Mouse (Mus musculus): ENCODE data around the gene Pdcd7. TPM values are rescaled to one million over a fixed set of nuclear protein-coding genes. Genes with fewer than 3 reads are reported as not detected.
A peak's percentile ranks its signal among the peaks of the same experiment; 100 is the strongest.

Pdcd7 gene
- polyA plus RNA-seq, 1 experiment from 2014 or later, result 4.4 TPM

GRCm38 (mm10) chr9:65363684-65364083, 17.8 kb downstream of the Pdcd7 start:
- H3K4me3 ChIP-seq (ENCODE audit: low read depth, low read length), result no peak overlapping the region
- TF ChIP-seq EP300 (IDR thresholded peaks at IDR 0.05; ENCODE audit: low read depth) (no peak), CTCF (IDR thresholded peaks at IDR 0.05; ENCODE audit: low read depth) (no peak)
- no peak overlapping the region for H3K9ac ChIP-seq (replicated peaks)
- H3K9me3 ChIP-seq (ENCODE audit: low read length), result no peaks in the 10 kb centered on the region
- H3K27ac ChIP-seq (ENCODE audit: low read depth), result no peak overlapping the region
- no peak for ATAC-seq
- no peaks in the 10 kb centered on the region for H3K27me3 ChIP-seq (ENCODE audit: insufficient read depth, low read length)
- 77% methylated on average over 9 of the region's 9 CpGs for WGBS (ENCODE audit: insufficient replicate concordance)
- no peak for DNase-seq
- H3K4me1 ChIP-seq (ENCODE audit: insufficient read depth), result no peaks in the 10 kb centered on the region
- H3K36me3 ChIP-seq (replicated peaks; ENCODE audit: insufficient read depth, low read length), result peaks cover 24% of the 10 kb centered on the region
- no peak overlapping the region for H3K4me2 ChIP-seq (ENCODE audit: low read depth, low read length)

GRCm38 (mm10) chr9:65365721-65366120, 19.8 kb downstream of the Pdcd7 start:
- DNase-seq (no peak), ATAC-seq (no peak)
- TF ChIP-seq EP300 (IDR thresholded peaks at IDR 0.05; ENCODE audit: low read depth) (no peak), CTCF (IDR thresholded peaks at IDR 0.05; ENCODE audit: low read depth) (no peak)
- H3K4me3 ChIP-seq (ENCODE audit: low read depth, low read length), result no peak overlapping the region
- H3K27me3 ChIP-seq (ENCODE audit: insufficient read depth, low read length), result no peaks in the 10 kb centered on the region
- no peaks in the 10 kb centered on the region for H3K4me1 ChIP-seq (ENCODE audit: insufficient read depth)
- H3K9me3 ChIP-seq (ENCODE audit: low read length), result no peaks in the 10 kb centered on the region
- H3K9ac ChIP-seq (replicated peaks), result no peak overlapping the region
- no peak overlapping the region for H3K4me2 ChIP-seq (ENCODE audit: low read depth, low read length)
- WGBS (ENCODE audit: insufficient replicate concordance), result 82% methylated on average over 7 of the region's 7 CpGs
- H3K36me3 ChIP-seq (replicated peaks; ENCODE audit: insufficient read depth, low read length), result peaks cover 8% of the 10 kb centered on the region
- no peak overlapping the region for H3K27ac ChIP-seq (ENCODE audit: low read depth)

- H3K4me3 ChIP-seq (ENCODE audit: low read depth, low read length), result no peak overlapping the region
- no peak overlapping the region for H3K4me2 ChIP-seq (ENCODE audit: low read depth, low read length)
- no peak overlapping the region for H3K9ac ChIP-seq (replicated peaks)
- no peak for ATAC-seq
- no peak overlapping the region for H3K27ac ChIP-seq (ENCODE audit: low read depth)
- TF ChIP-seq EP300 (IDR thresholded peaks at IDR 0.05; ENCODE audit: low read depth), result no peak
- no peak for TF ChIP-seq CTCF (IDR thresholded peaks at IDR 0.05; ENCODE audit: low read depth)
- H3K4me1 ChIP-seq (ENCODE audit: insufficient read depth), result no peaks in the 10 kb centered on the region
- H3K36me3 ChIP-seq (replicated peaks; ENCODE audit: insufficient read depth, low read length), result no peaks in the 10 kb centered on the region
- DNase-seq, result no peak
- H3K9me3 ChIP-seq (ENCODE audit: low read length), result no peaks in the 10 kb centered on the region
- 78% methylated on average over 24 of the region's 24 CpGs for WGBS (ENCODE audit: insufficient replicate concordance)
- H3K27me3 ChIP-seq (ENCODE audit: insufficient read depth, low read length), result no peaks in the 10 kb centered on the region
These were observed 25.9 kb downstream of the Pdcd7 start for GRCm38 (mm10) chr9:65371756-65372155.

- H3K27ac ChIP-seq (ENCODE audit: low read depth), result no peak overlapping the region
- no peak overlapping the region for H3K9ac ChIP-seq (replicated peaks)
- H3K27me3 ChIP-seq (ENCODE audit: insufficient read depth, low read length), result no peaks in the 10 kb centered on the region
- no peaks in the 10 kb centered on the region for H3K4me1 ChIP-seq (ENCODE audit: insufficient read depth)
- H3K9me3 ChIP-seq (ENCODE audit: low read length), result no peaks in the 10 kb centered on the region
- DNase-seq (peak; percentile 44), ATAC-seq (no peak)
- H3K4me3 ChIP-seq (ENCODE audit: low read depth, low read length), result no peak overlapping the region
- H3K36me3 ChIP-seq (replicated peaks; ENCODE audit: insufficient read depth, low read length), result no peaks in the 10 kb centered on the region
- 58% methylated on average over 4 of the region's 4 CpGs for WGBS (ENCODE audit: insufficient replicate concordance)
- no peak overlapping the region for H3K4me2 ChIP-seq (ENCODE audit: low read depth, low read length)
- TF ChIP-seq EP300 (IDR thresholded peaks at IDR 0.05; ENCODE audit: low read depth) (no peak), CTCF (IDR thresholded peaks at IDR 0.05; ENCODE audit: low read depth) (peak; percentile 68)
These were observed 26.5 kb downstream of the Pdcd7 start for GRCm38 (mm10) chr9:65372449-65372848.

- Histone ChIP-seq H3K9me3 (ENCODE audit: low read length) (no peaks in the 10 kb centered on the region), H3K4me3 (ENCODE audit: low read depth, low read length) (no peak overlapping the region), H3K36me3 (replicated peaks; ENCODE audit: insufficient read depth, low read length) (no peaks in the 10 kb centered on the region), H3K27ac (ENCODE audit: low read depth) (no peak overlapping the region), H3K4me1 (ENCODE audit: insufficient read depth) (no peaks in the 10 kb centered on the region), H3K27me3 (ENCODE audit: insufficient read depth, low read length) (no peaks in the 10 kb centered on the region), H3K9ac (replicated peaks) (no peak overlapping the region), H3K4me2 (ENCODE audit: low read depth, low read length) (no peak overlapping the region)
- 72% methylated on average over 5 of the region's 5 CpGs for WGBS (ENCODE audit: insufficient replicate concordance)
- DNase-seq (no peak), ATAC-seq (no peak)
- no peak for TF ChIP-seq CTCF (IDR thresholded peaks at IDR 0.05; ENCODE audit: low read depth)
- no peak for TF ChIP-seq EP300 (IDR thresholded peaks at IDR 0.05; ENCODE audit: low read depth)
These were observed 28.7 kb downstream of the Pdcd7 start for GRCm38 (mm10) chr9:65374468-65375162.

GRCm38 (mm10) chr9:65375163-65375934, 29.4 kb downstream of the Pdcd7 start:
- Histone ChIP-seq H3K36me3 (replicated peaks; ENCODE audit: insufficient read depth, low read length) (no peaks in the 10 kb centered on the region), H3K4me1 (ENCODE audit: insufficient read depth) (no peaks in the 10 kb centered on the region), H3K4me3 (ENCODE audit: low read depth, low read length) (no peak overlapping the region), H3K4me2 (ENCODE audit: low read depth, low read length) (no peak overlapping the region), H3K27ac (ENCODE audit: low read depth) (no peak overlapping the region), H3K9ac (replicated peaks) (no peak overlapping the region), H3K27me3 (ENCODE audit: insufficient read depth, low read length) (no peaks in the 10 kb centered on the region), H3K9me3 (ENCODE audit: low read length) (no peaks in the 10 kb centered on the region)
- TF ChIP-seq EP300 (IDR thresholded peaks at IDR 0.05; ENCODE audit: low read depth) (no peak), CTCF (IDR thresholded peaks at IDR 0.05; ENCODE audit: low read depth) (no peak)
- 79% methylated on average over 9 of the region's 9 CpGs for WGBS (ENCODE audit: insufficient replicate concordance)
- no peak for ATAC-seq
- DNase-seq, result no peak

Data from liver, postnatal 0 days (tissue).